Mouse (Mus musculus) lung, postnatal 0 days (tissue): ENCODE results near the gene Sos2. TPM values are rescaled to one million over a fixed set of nuclear protein-coding genes. Genes with fewer than 3 reads are reported as not detected.
"Not testable (repeated sequence)": the region's sequence is repeated elsewhere in the genome, so short reads cannot be mapped to it uniquely, and the experiment has no call there.

ENCODE experiments used
- ATAC-seq: fragments of 200-750 bp; cut with Nextera tagmentation; 2 replicates; pipeline ENCODE4 v1.8.0; 2017; ENCODE audit warnings: moderate library complexity
- DNase-seq: peaks from one replicate; pipeline ENCODE4 v3.0.0-alpha.2; 2016; ENCODE audit warnings: low spot score
- H3K27ac ChIP-seq: fragments of 300-500 bp; sonication (generic); 2 replicates; pipeline ENCODE4 v1.5.1; 2014; ENCODE audit warnings: antibody characterized with exemption, mild to moderate bottlenecking, low read length, mixed read lengths
- H3K27me3 ChIP-seq: fragments of 300-500 bp; sonication (generic); replicated peaks from 2 replicates; pipeline ENCODE4 v1.6.1; 2014; ENCODE audit warnings: low read length, mixed read lengths; ENCODE audit not compliant: insufficient read depth
- H3K36me3 ChIP-seq: fragments of 300-500 bp; sonication (generic); 2 replicates; pipeline ENCODE4 v1.6.1; 2014; ENCODE audit warnings: low read length, mixed read lengths; ENCODE audit not compliant: insufficient read depth
- H3K4me1 ChIP-seq: fragments of 300-500 bp; sonication (generic); 2 replicates; pipeline ENCODE4 v1.6.1; 2014; ENCODE audit warnings: antibody characterized with exemption, low read depth, low read length, mixed read lengths; ENCODE audit not compliant: insufficient read depth
- H3K4me2 ChIP-seq: fragments of 300-500 bp; sonication (generic); replicated peaks from 2 replicates; pipeline ENCODE4 v1.6.1; 2014; ENCODE audit warnings: low read depth, mild to moderate bottlenecking, low read length, moderate library complexity, mixed read lengths
- H3K4me3 ChIP-seq: fragments of 300-500 bp; sonication (generic); 2 replicates; pipeline ENCODE4 v1.5.1; 2014; ENCODE audit warnings: low read depth, low read length
- H3K9ac ChIP-seq: fragments of 300-500 bp; sonication (generic); replicated peaks from 2 replicates; pipeline ENCODE4 v1.6.1; 2014; ENCODE audit warnings: low read depth, mild to moderate bottlenecking
- H3K9me3 ChIP-seq: fragments of 300-500 bp; sonication (generic); 2 replicates; pipeline ENCODE4 v1.6.1; 2016; ENCODE audit warnings: low read length, mixed read lengths
- CTCF ChIP-seq: IDR thresholded peaks from 2 replicates; pipeline ENCODE4 v1.5.1; 2016; ENCODE audit warnings: antibody characterized with exemption, mild to moderate bottlenecking
- EP300 ChIP-seq: IDR thresholded peaks from 2 replicates; pipeline ENCODE4 v1.6.1; 2016; ENCODE audit warnings: antibody characterized with exemption, mild to moderate bottlenecking, control low read depth
- WGBS: fragments of 180-500 bp; shearing (Covaris S2); extraction: QIAGEN DNeasy Blood & Tissue Kit; methylation state at CpG from one replicate; pipeline ENCODE4 v1.1.7; 2014; 5-methylcytosine and 5-hydroxymethylcytosine counted together
- polyA plus RNA-seq: library from polyadenylated mRNA; unstranded; fragments of >200 nt; fragmentation: Nextera tagmentation; extraction: Ambion mirVana; gene quantifications from 2 replicates; pipeline ENCODE4 v1.2.1, GENCODE M21; 2015

The Sos2 gene
- polyA plus RNA-seq, 1 experiment from 2014 or later, result 10.6 TPM

- no peak for TF ChIP-seq EP300
- no peak overlapping the region for H3K4me3 ChIP-seq
- H3K36me3 ChIP-seq, result 0 out of 2 replicates have a peak, but pooled peaks cover 5% of the 10 kb centered on the region
- H3K4me1 ChIP-seq, result peaks cover 5% of the 10 kb centered on the region
- H3K9ac ChIP-seq, result no peak overlapping the region
- H3K9me3 ChIP-seq, result no peaks in the 10 kb centered on the region
- no peak overlapping the region for H3K27ac ChIP-seq
- ATAC-seq, result no peak
- no peaks in the 10 kb centered on the region for H3K27me3 ChIP-seq
- no peak for DNase-seq
- no peak overlapping the region for H3K4me2 ChIP-seq
- WGBS, result 76% methylated on average over 8 of the region's 8 CpGs
These were observed 32.1 kb downstream of the Sos2 start for GRCm38 (mm10) chr12:69649511-69649910.

GRCm38 (mm10) chr12:69645821-69646616, 35.6 kb downstream of the Sos2 start:
- 67% methylated on average over 8 of the region's 8 CpGs for WGBS
- Histone ChIP-seq H3K27me3 (no peaks in the 10 kb centered on the region), H3K9me3 (no peaks in the 10 kb centered on the region), H3K36me3 (no peaks in the 10 kb centered on the region), H3K4me1 (peaks cover 5% of the 10 kb centered on the region), H3K9ac (no peak overlapping the region), H3K4me3 (no peak overlapping the region), H3K27ac (peak overlapping the region; percentile 55), H3K4me2 (no peak overlapping the region)
- ATAC-seq (peak; percentile 74), DNase-seq (peak; percentile 48)
- TF ChIP-seq CTCF, result no peak
- no peak for TF ChIP-seq EP300

DNA sequence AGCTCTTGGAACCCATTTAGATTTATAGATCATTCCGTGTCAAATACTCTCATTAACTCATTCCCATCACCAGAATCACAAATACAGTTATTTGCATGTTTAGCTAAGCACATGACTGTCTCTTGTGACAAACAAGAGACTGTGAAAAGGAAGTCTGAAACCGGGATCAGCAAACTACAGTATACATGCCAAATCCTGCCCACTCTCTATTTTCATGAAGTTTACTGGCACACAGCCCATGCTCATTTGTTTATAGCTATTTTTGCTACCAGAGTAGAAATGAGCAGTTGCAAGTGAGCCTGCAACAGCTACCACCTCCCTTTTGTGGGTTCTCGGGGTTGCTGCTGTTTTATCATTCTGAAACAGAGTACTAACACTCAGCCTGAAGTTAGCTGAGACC, 36.8 kb downstream of the Sos2 start:
- WGBS, result 30% methylated on average over 3 of the region's 3 CpGs
- no peaks in the 10 kb centered on the region for H3K36me3 ChIP-seq
- H3K4me3 ChIP-seq, result no peak overlapping the region
- H3K9me3 ChIP-seq, result no peaks in the 10 kb centered on the region
- ATAC-seq (no peak), DNase-seq (peak; percentile 65)
- no peak overlapping the region for H3K4me2 ChIP-seq
- peaks cover 5% of the 10 kb centered on the region for H3K4me1 ChIP-seq
- H3K9ac ChIP-seq, result no peak overlapping the region
- no peak overlapping the region for H3K27ac ChIP-seq
- TF ChIP-seq CTCF, result no peak
- TF ChIP-seq EP300, result no peak
- no peaks in the 10 kb centered on the region for H3K27me3 ChIP-seq

DNA sequence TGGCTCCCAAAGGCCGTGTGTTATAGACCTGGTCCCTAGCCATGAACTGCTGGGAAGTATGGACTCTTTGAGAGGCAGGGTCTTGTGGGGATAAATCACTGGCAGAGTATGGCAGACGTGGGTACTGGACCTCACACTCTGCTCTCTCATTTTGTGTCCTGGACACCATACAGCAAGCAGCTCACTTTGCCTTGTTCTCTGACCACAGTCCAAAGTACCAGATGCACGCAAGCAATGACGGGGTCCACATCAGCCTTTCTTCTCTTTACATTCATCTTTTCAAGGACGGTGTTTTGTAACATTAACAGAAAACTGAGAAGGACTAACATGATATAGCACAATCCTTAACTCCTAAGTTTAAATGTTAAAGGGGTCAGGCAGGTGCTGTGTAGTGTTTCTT, 38.8 kb downstream of the Sos2 start:
- no peak for ATAC-seq
- no peak overlapping the region for H3K9ac ChIP-seq
- WGBS, result 87% methylated on average over 5 of the region's 5 CpGs
- peaks cover 9% of the 10 kb centered on the region; the same call in 1 of the 2 replicates for H3K36me3 ChIP-seq
- peaks cover 5% of the 10 kb centered on the region for H3K4me1 ChIP-seq
- no peak overlapping the region for H3K4me2 ChIP-seq
- no peak overlapping the region for H3K4me3 ChIP-seq
- no peak overlapping the region for H3K27ac ChIP-seq
- DNase-seq, result no peak
- no peaks in the 10 kb centered on the region for H3K9me3 ChIP-seq
- H3K27me3 ChIP-seq, result no peaks in the 10 kb centered on the region
- TF ChIP-seq CTCF (no peak), EP300 (no peak)

- TF ChIP-seq CTCF (peak; percentile 66), EP300 (no peak)
- no peaks in the 10 kb centered on the region for H3K4me1 ChIP-seq
- H3K27ac ChIP-seq, result no peak overlapping the region
- peaks cover 9% of the 10 kb centered on the region; the same call in 1 of the 2 replicates for H3K36me3 ChIP-seq
- 88% methylated on average over 3 of the region's 3 CpGs for WGBS
- no peak overlapping the region for H3K4me2 ChIP-seq
- no peaks in the 10 kb centered on the region for H3K27me3 ChIP-seq
- no peaks in the 10 kb centered on the region for H3K9me3 ChIP-seq
- H3K9ac ChIP-seq, result no peak overlapping the region
- ATAC-seq (peak; percentile 25; the same call in 1 of the 2 replicates), DNase-seq (peak; percentile 37)
- H3K4me3 ChIP-seq, result no peak overlapping the region
These were observed 46.9 kb downstream of the Sos2 start for GRCm38 (mm10) chr12:69634761-69635160.

DNA sequence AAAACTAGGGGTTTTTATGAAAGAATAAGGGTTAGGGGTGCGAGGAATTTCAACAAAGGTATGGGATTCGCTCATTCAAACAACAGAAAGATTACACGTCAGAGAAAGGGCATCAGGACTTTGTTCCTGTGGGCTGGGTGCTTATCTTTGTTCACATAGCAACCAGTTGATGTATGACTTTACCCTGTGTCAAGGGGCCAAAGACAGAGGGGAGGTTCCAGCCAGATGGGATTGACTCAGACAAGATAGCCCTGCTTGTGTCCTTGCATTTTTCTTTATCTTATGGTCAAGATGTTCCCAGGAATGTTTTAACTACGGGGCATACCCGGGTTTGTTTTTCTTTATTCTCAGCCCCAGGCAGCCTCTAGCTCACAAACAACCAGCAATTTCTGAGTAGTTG, 63.1 kb downstream of the Sos2 start:
- H3K27me3 ChIP-seq, result not testable (repeated sequence)

More for the DNA sequence above, 63.1 kb downstream of the Sos2 start:
- not testable (repeated sequence) for DNase-seq, ATAC-seq, H3K4me3 ChIP-seq, H3K4me2 ChIP-seq, H3K9me3 ChIP-seq, H3K27ac ChIP-seq, H3K9ac ChIP-seq, H3K4me1 ChIP-seq
- WGBS, result 69% methylated on average over 5 of the region's 5 CpGs
- H3K36me3 ChIP-seq, result peaks cover 15% of the 10 kb centered on the region; the same call in 1 of the 2 replicates
